Mouse (Mus musculus) kidney, embryonic 15.5 days (tissue): ENCODE results near the gene Terb1. TPM values are rescaled to one million over a fixed set of nuclear protein-coding genes. Genes with fewer than 3 reads are reported as not detected.

Experiments used
- ATAC-seq: fragments of 200-750 bp; cut with Nextera tagmentation; replicated peaks from 2 replicates; pipeline ENCODE4 v1.8.0; 2017; ENCODE audit warnings: moderate TSS enrichment; ENCODE audit not compliant: low FRiP score
- H3K27ac ChIP-seq: fragments of 300-500 bp; sonication (generic); 2 replicates; pipeline ENCODE4 v1.5.1; 2015; ENCODE audit warnings: mild to moderate bottlenecking, inconsistent platforms
- H3K27me3 ChIP-seq: fragments of 300-500 bp; sonication (generic); 2 replicates; pipeline ENCODE4 v1.6.1; 2015; ENCODE audit warnings: inconsistent platforms
- H3K36me3 ChIP-seq: fragments of 300-500 bp; sonication (generic); 2 replicates; pipeline ENCODE4 v1.6.1; 2015; ENCODE audit warnings: inconsistent platforms
- H3K4me1 ChIP-seq: fragments of 300-500 bp; sonication (generic); 2 replicates; pipeline ENCODE4 v1.6.1; 2015; ENCODE audit warnings: inconsistent platforms
- H3K4me2 ChIP-seq: fragments of 300-500 bp; sonication (generic); 2 replicates; pipeline ENCODE4 v1.6.1; 2015; ENCODE audit warnings: moderate library complexity, mild to moderate bottlenecking, inconsistent platforms
- H3K4me3 ChIP-seq: fragments of 300-500 bp; sonication (generic); replicated peaks from 2 replicates; pipeline ENCODE4 v1.5.1; 2015; ENCODE audit warnings: mild to moderate bottlenecking, inconsistent platforms
- H3K9ac ChIP-seq: fragments of 300-500 bp; sonication (generic); 2 replicates; pipeline ENCODE4 v1.6.1; 2015; ENCODE audit warnings: mild to moderate bottlenecking, inconsistent platforms
- H3K9me3 ChIP-seq: fragments of 300-500 bp; sonication (generic); replicated peaks from 2 replicates; pipeline ENCODE4 v1.6.1; 2016; ENCODE audit warnings: inconsistent platforms
- WGBS: fragments of 180-500 bp; shearing (Covaris S2); methylation state at CpG from one replicate; pipeline ENCODE4 v1.1.7; 2015; ENCODE audit warnings: mixed read lengths; 5-methylcytosine and 5-hydroxymethylcytosine counted together
- polyA plus RNA-seq: library from polyadenylated mRNA; unstranded; fragments of >200 nt; fragmentation: Nextera tagmentation; extraction: Ambion mirVana; gene quantifications from 2 replicates; pipeline ENCODE4 v1.2.1, GENCODE M21; 2015

Gene Terb1
- polyA plus RNA-seq, 1 experiment from 2014 or later, result 0.32 TPM

- 86% methylated on average over 7 of the region's 7 CpGs for whole genome bisulfite sequencing
Measured at GRCm38 (mm10) chr8:104408328-104409110, 101.2 kb downstream of the Terb1 start.

GRCm38 (mm10) chr8:104406340-104407128 lies 103.2 kb downstream of the Terb1 start:
- ATAC-seq, result no peak
- 77% methylated on average over 6 of the region's 6 CpGs for WGBS

More at GRCm38 (mm10) chr8:104408328-104409110, 101.2 kb downstream of the Terb1 start:
- Histone ChIP-seq H3K27me3 (no peaks in the 10 kb centered on the region), H3K4me2 (no peak overlapping the region), H3K9me3 (no peaks in the 10 kb centered on the region), H3K27ac (no peak overlapping the region), H3K9ac (no peak overlapping the region), H3K36me3 (no peaks in the 10 kb centered on the region), H3K4me3 (no peak overlapping the region), H3K4me1 (peaks cover 10% of the 10 kb centered on the region)
- no peak for ATAC-seq

GRCm38 (mm10) chr8:104405430-104406187 lies 104.1 kb downstream of the Terb1 start:
- Histone ChIP-seq H3K27me3 (no peaks in the 10 kb centered on the region), H3K4me3 (no peak overlapping the region), H3K36me3 (no peaks in the 10 kb centered on the region), H3K4me1 (no peaks in the 10 kb centered on the region; the same call in 1 of the 2 replicates), H3K27ac (no peak overlapping the region), H3K4me2 (no peak overlapping the region), H3K9me3 (no peaks in the 10 kb centered on the region), H3K9ac (no peak overlapping the region)
- no peak for ATAC-seq
- WGBS, result 59% methylated on average over 15 of the region's 15 CpGs

More at GRCm38 (mm10) chr8:104406340-104407128, 103.2 kb downstream of the Terb1 start:
- Histone ChIP-seq H3K36me3 (no peaks in the 10 kb centered on the region), H3K27me3 (no peaks in the 10 kb centered on the region), H3K27ac (no peak overlapping the region), H3K9ac (no peak overlapping the region), H3K4me3 (no peak overlapping the region), H3K4me2 (no peak overlapping the region), H3K9me3 (no peaks in the 10 kb centered on the region), H3K4me1 (no peaks in the 10 kb centered on the region; the same call in 1 of the 2 replicates)

- ATAC-seq, result no peak
- WGBS, result 68% methylated on average over 3 of the region's 3 CpGs
- H3K4me3 ChIP-seq, result no peak overlapping the region
- H3K4me2 ChIP-seq, result no peak overlapping the region
- no peaks in the 10 kb centered on the region for H3K27me3 ChIP-seq
- H3K9me3 ChIP-seq, result no peaks in the 10 kb centered on the region
- no peaks in the 10 kb centered on the region for H3K36me3 ChIP-seq
- no peak overlapping the region for H3K9ac ChIP-seq
- no peak overlapping the region for H3K27ac ChIP-seq
- H3K4me1 ChIP-seq, result no peaks in the 10 kb centered on the region; the same call in 1 of the 2 replicates
Measured at GRCm38 (mm10) chr8:104403596-104403995, 106.1 kb downstream of the Terb1 start.

Other genes starting within 250 kb of the Terb1 start
- gene Cmtm2a, start 216.7 kb downstream of the Terb1 start, polyA plus RNA-seq, result not detected in 2 replicates
- gene Gm45711, start 199.8 kb downstream of the Terb1 start, polyA plus RNA-seq, result not detected in 2 replicates
- not detected in 2 replicates for gene Cmtm1, start 199.8 kb downstream of the Terb1 start, polyA plus RNA-seq
- not detected in 2 replicates for gene Gm11020, start 188.3 kb downstream of the Terb1 start, polyA plus RNA-seq
- not detected in 2 replicates for gene Cmtm2b, start 187.7 kb downstream of the Terb1 start, polyA plus RNA-seq
- gene Cmtm3, start 170.5 kb downstream of the Terb1 start, polyA plus RNA-seq, result 152 and 174 TPM in 2 replicates
- gene Cmtm4, start 114.1 kb downstream of the Terb1 start, polyA plus RNA-seq, result 3.9 and 4.1 TPM in 2 replicates
- gene Dync1li2, start 66.9 kb downstream of the Terb1 start, polyA plus RNA-seq, result 59.5 and 62.6 TPM in 2 replicates
- gene Nae1, start 24.7 kb upstream of the Terb1 start, polyA plus RNA-seq, result 105 and 115 TPM in 2 replicates
- gene Car7, start 24.8 kb upstream of the Terb1 start, polyA plus RNA-seq, result 2.3 and 2.4 TPM in 2 replicates
- 17.8 and 18.7 TPM in 2 replicates for gene Pdp2, start 81.5 kb upstream of the Terb1 start, polyA plus RNA-seq
- gene Cdh16, start 114.5 kb upstream of the Terb1 start, polyA plus RNA-seq, result 238 and 241 TPM in 2 replicates
- 11.8 and 15.7 TPM in 2 replicates for gene Rrad, start 121.4 kb upstream of the Terb1 start, polyA plus RNA-seq
- gene Ciao2b, start 132.1 kb upstream of the Terb1 start, polyA plus RNA-seq, result 104 and 110 TPM in 2 replicates
- 0.31 and 0.48 TPM in 2 replicates for gene Ces2a, start 224.1 kb upstream of the Terb1 start, polyA plus RNA-seq